8 mouse cellular contexts compared by ENCODE assay signal in the genomic region with DNA sequence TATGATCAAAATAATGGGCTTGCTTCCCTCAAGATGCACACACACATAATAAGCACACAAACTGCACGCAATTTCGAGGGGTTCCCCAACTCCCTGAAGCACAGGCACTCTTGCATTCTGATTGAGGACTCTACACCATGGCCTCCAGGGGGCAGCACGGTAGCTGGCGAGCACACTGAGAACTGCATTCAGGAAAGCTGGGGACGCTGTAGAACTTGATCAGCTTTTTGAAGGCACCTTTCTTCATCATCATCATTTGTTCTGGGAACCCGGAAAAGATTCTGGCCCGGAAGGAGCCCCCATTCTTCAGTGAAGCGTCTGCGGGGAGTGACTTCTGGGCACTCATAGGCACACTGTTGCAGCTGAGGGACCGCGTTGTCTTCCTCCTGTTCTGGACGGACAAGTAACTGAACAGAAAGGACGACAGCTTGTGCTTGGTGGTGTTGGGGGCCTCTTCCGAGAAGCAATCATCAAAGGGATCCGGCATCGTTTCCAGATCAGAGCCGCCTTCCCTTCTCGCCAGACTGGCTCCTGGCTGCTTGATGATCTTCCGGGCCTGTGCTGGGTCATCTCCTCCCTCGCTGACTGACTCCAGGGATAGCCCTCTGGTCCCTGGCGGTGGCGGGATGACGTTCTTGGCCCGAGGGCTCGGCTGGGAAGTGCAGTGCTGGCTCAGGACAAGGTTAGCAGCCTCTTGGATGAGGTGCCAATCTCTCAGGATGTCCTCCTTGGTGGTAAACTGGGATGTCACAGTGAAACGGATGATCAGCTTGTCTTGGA. TPM values are rescaled to one million over a fixed set of nuclear protein-coding genes. Genes with fewer than 3 reads are reported as not detected.
DNase-seq lines count a peak whose midpoint lies in the region; ATAC-seq lines count a peak whose summit lies in the region.

No protein-coding gene starts in this region.

- WGBS in forebrain, embryonic 12.5 days = 39% methylated on average over 26 of the region's 26 CpGs

- H3K4me1 ChIP-seq in forebrain, embryonic 12.5 days = 0 out of 2 replicates have a peak, but pooled peaks cover 2% of the 10 kb centered on the region

- no peaks in the 10 kb centered on the region for H3K27me3 ChIP-seq in forebrain, embryonic 12.5 days

- H3K4me3 ChIP-seq in forebrain, embryonic 12.5 days (replicated peaks) = peak overlapping the region; percentile 24

- H3K9ac ChIP-seq in forebrain, embryonic 12.5 days = peak overlapping the region; percentile 38

- no peak overlapping the region for H3K27ac ChIP-seq in forebrain, embryonic 12.5 days

- peak overlapping the region; percentile 50 for H3K4me2 ChIP-seq in forebrain, embryonic 12.5 days

- 0 out of 2 replicates have a peak, but pooled peaks have one; percentile 41 for ATAC-seq in forebrain, embryonic 12.5 days (ENCODE audit: low FRiP score)

- no peaks in the 10 kb centered on the region for H3K9me3 ChIP-seq in forebrain, embryonic 12.5 days

- intact Hi-C loops in heart, postnatal 14 days (cut with DNase I) = loop anchor here (2.0 to 5.0 kb wide), 2 partner anchors 71 to 413 kb away; a partner anchor contains a TSS

- H3K36me3 ChIP-seq in forebrain, embryonic 12.5 days (replicated peaks) = no peaks in the 10 kb centered on the region

- peak; percentile 43 for DNase-seq in MEL-GATA-1-ER (ENCODE audit: extremely low read depth, low read depth)
- DNase-seq in c-Kit-positive CD71-positive TER-119-positive erythroid progenitor cells, embryonic 14.5 days (ENCODE audit: low spot score) = peak; percentile 57
- peak; percentile 80 to 84 for DNase-seq in heart, postnatal 14 days
- DNase-seq in layer of hippocampus, adult 9-11 months = peak; percentile 38
- peak; percentile 80 for DNase-seq in lung, postnatal 14 days
- DNase-seq in retina, postnatal 7 days (ENCODE audit: low read depth, low spot score) = peak; percentile 59
- peak; percentile 71 for DNase-seq in urinary bladder, postnatal 25 days (ENCODE audit: low spot score)

RNA-seq across cellular contexts. Expression of a gene that starts 25.1 kb away (rescaled TPM):
- polyA plus RNA-seq in forebrain, embryonic 12.5 days (2016; fragmentation: Nextera tagmentation; extraction: Ambion mirVana) = 0.90 and 0.91 TPM in 2 replicates
- 1 to 10 TPM; 2.6 to 3.2 TPM for total RNA-seq in heart, postnatal 14 days (2021)

RNA-seq across cellular contexts. Expression of a gene that starts 41.8 kb away (rescaled TPM):
- 5.2 and 8.8 TPM in 2 replicates for polyA plus RNA-seq in forebrain, embryonic 12.5 days (2016; fragmentation: Nextera tagmentation; extraction: Ambion mirVana)
- total RNA-seq in heart, postnatal 14 days (2021) = 1 to 10 TPM in 1 of 2 experiments, not detected in 1; 1.2 TPM
